ENCODE assay signal across 17 mouse cellular contexts in genomic region chr9:42670619-42671018, GRCm38 (mm10).
A peak's percentile ranks its signal among the peaks of the same experiment; 100 is the strongest.
DNase-seq lines count a peak whose midpoint lies in the region; ATAC-seq and TF ChIP-seq lines count a peak whose summit lies in the region.
"Had no signal": no experiment of that assay in that cellular context is flagged by ENCODE, and none has a peak within 500 bp of the region (broad histone marks: within the 10 kb centered on the region; RNA-seq: fewer than 3 reads in every experiment).

No protein-coding gene starts in this region.

- DNase-seq in hindbrain, embryonic 11.5 days (ENCODE audit: low spot score) = no peak
- peak; percentile 38 to 58 for DNase-seq in left cerebral cortex, postnatal 14 days (ENCODE audit: low spot score in 2 of 2)
- DNase-seq in left cerebral cortex, adult 11 months (ENCODE audit: low spot score) = no peak
- peak; percentile 81 for DNase-seq in brain, embryonic 14.5 days (ENCODE audit: low read depth)
- DNase-seq: cerebellum, adult 9-11 months; gastrocnemius, postnatal 36 days; heart, postnatal 36 days; liver, postnatal 0 days had no signal

- WGBS in hindbrain, embryonic 13.5 days = 46% methylated on average over 2 of the region's 2 CpGs
- WGBS in hindbrain, embryonic 11.5 days = 79% methylated on average over 2 of the region's 2 CpGs
- WGBS in midbrain, embryonic 13.5 days = 32% methylated on average over 2 of the region's 2 CpGs

- H3K4me3 ChIP-seq in hindbrain, embryonic 13.5 days = no peak overlapping the region
- H3K4me3 ChIP-seq in hindbrain, embryonic 11.5 days (ENCODE audit: low read depth, low read length) = no peak overlapping the region
- no peak overlapping the region for H3K4me3 ChIP-seq in midbrain, embryonic 13.5 days (replicated peaks)
- H3K4me3 ChIP-seq: erythroblast, embryonic 14.5 days; limb, embryonic 15.5 days had no signal

- TF ChIP-seq POLR2A in brain, embryonic 14.5 days (IDR thresholded peaks at IDR 0.05; ENCODE audit: borderline replicate concordance, extremely low read depth, insufficient read depth, insufficient read length, poor library complexity, severe bottlenecking) = no peak

- H3K4me1 ChIP-seq in hindbrain, embryonic 13.5 days (replicated peaks) = peaks cover 46% of the 10 kb centered on the region
- peaks cover 7% of the 10 kb centered on the region for H3K4me1 ChIP-seq in hindbrain, embryonic 11.5 days (replicated peaks; ENCODE audit: control insufficient read depth, insufficient read depth, low read length)
- H3K4me1 ChIP-seq in midbrain, embryonic 13.5 days (replicated peaks) = peaks cover 42% of the 10 kb centered on the region

- H3K9ac ChIP-seq in hindbrain, embryonic 13.5 days = no peak overlapping the region
- no peak overlapping the region for H3K9ac ChIP-seq in hindbrain, embryonic 11.5 days (ENCODE audit: low read depth, low read length)
- H3K9ac ChIP-seq in midbrain, embryonic 13.5 days (replicated peaks) = no peak overlapping the region
- H3K9ac ChIP-seq: limb, embryonic 15.5 days; liver, postnatal 0 days had no signal

- no peaks in the 10 kb centered on the region for H3K9me3 ChIP-seq in hindbrain, embryonic 13.5 days
- no peaks in the 10 kb centered on the region for H3K9me3 ChIP-seq in hindbrain, embryonic 11.5 days (ENCODE audit: control insufficient read depth, low read length)
- no peaks in the 10 kb centered on the region for H3K9me3 ChIP-seq in midbrain, embryonic 13.5 days
- H3K9me3 ChIP-seq: limb, embryonic 15.5 days had no signal

- no peak overlapping the region for H3K4me2 ChIP-seq in hindbrain, embryonic 13.5 days
- H3K4me2 ChIP-seq in hindbrain, embryonic 11.5 days (replicated peaks; ENCODE audit: low read depth, low read length) = no peak overlapping the region
- no peak overlapping the region for H3K4me2 ChIP-seq in midbrain, embryonic 13.5 days (replicated peaks)
- H3K4me2 ChIP-seq: heart, embryonic 11.5 days; limb, embryonic 15.5 days had no signal

- no peak for TF ChIP-seq CTCF in brain, embryonic 14.5 days (IDR thresholded peaks at IDR 0.05; ENCODE audit: borderline replicate concordance, extremely low read depth, insufficient read depth, insufficient read length)

- intact Hi-C loops in left cerebral cortex, postnatal 14 days (cut with DNase I) = no loop called here

- H3K27me3 ChIP-seq in hindbrain, embryonic 13.5 days = no peaks in the 10 kb centered on the region
- no peaks in the 10 kb centered on the region for H3K27me3 ChIP-seq in hindbrain, embryonic 11.5 days (ENCODE audit: control insufficient read depth, insufficient read depth, low read length)
- H3K27me3 ChIP-seq in midbrain, embryonic 13.5 days = no peaks in the 10 kb centered on the region
- H3K27me3 ChIP-seq: limb, embryonic 15.5 days had no signal

- no peak for ATAC-seq in hindbrain, embryonic 13.5 days (ENCODE audit: low FRiP score)
- ATAC-seq in hindbrain, embryonic 11.5 days (ENCODE audit: low FRiP score) = no peak
- no peak for ATAC-seq in midbrain, embryonic 13.5 days
- ATAC-seq in megakaryocyte progenitor cell, adult 5-6 weeks (replicated peaks; ENCODE audit: poor library complexity) = no peak
- ATAC-seq in megakaryocyte, adult 5-6 weeks (ENCODE audit: poor library complexity, severe bottlenecking) = no peak
- ATAC-seq: intestine, postnatal 0 days; liver, postnatal 0 days had no signal

- peak overlapping the region; percentile 49 for H3K27ac ChIP-seq in hindbrain, embryonic 13.5 days
- H3K27ac ChIP-seq in hindbrain, embryonic 11.5 days (ENCODE audit: low read depth, low read length) = no peak overlapping the region
- H3K27ac ChIP-seq in midbrain, embryonic 13.5 days = peak overlapping the region; percentile 36
- H3K27ac ChIP-seq: limb, embryonic 15.5 days; macrophage had no signal

- no peaks in the 10 kb centered on the region for H3K36me3 ChIP-seq in hindbrain, embryonic 13.5 days
- no peaks in the 10 kb centered on the region for H3K36me3 ChIP-seq in hindbrain, embryonic 11.5 days (ENCODE audit: control insufficient read depth, insufficient read depth, low read length)
- no peaks in the 10 kb centered on the region for H3K36me3 ChIP-seq in midbrain, embryonic 13.5 days
- H3K36me3 ChIP-seq: limb, embryonic 15.5 days had no signal

Comparison
In these comparisons a context has a peak if more than half of its experiments do, and no peak if none do; other contexts are left out.
1. DNase-seq: peak in left cerebral cortex, postnatal 14 days (2 of 2) and brain, embryonic 14.5 days (single experiment); none in hindbrain, embryonic 11.5 days (single experiment) and left cerebral cortex, adult 11 months (single experiment).